ENCODE assay signal across 17 mouse cellular contexts in genomic region chr8:122435375-122435774, GRCm38 (mm10). TPM values are rescaled to one million over a fixed set of nuclear protein-coding genes. Genes with fewer than 3 reads are reported as not detected.
DNase-seq lines count a peak whose midpoint lies in the region; TF ChIP-seq lines count a peak whose summit lies in the region.
"Had no signal": no experiment of that assay in that cellular context is flagged by ENCODE, and none has a peak within 500 bp of the region (broad histone marks: within the 10 kb centered on the region; RNA-seq: fewer than 3 reads in every experiment).

No protein-coding gene starts in this region.

- H3K9ac ChIP-seq in CH12.LX (ENCODE audit: insufficient read depth, low read depth) = no peak overlapping the region
- H3K9ac ChIP-seq: heart, embryonic 12.5 days; hindbrain, embryonic 13.5 days; lung, embryonic 15.5 days had no signal

- H3K4me2 ChIP-seq in CH12.LX (ENCODE audit: insufficient read depth, low read depth, poor library complexity, severe bottlenecking) = no peak overlapping the region
- H3K4me2 ChIP-seq: heart, embryonic 12.5 days; hindbrain, embryonic 13.5 days; lung, embryonic 15.5 days had no signal

- no peak for TF ChIP-seq POLR2A in CH12.LX (IDR thresholded peaks at IDR 0.05; ENCODE audit: low read depth, low read length)
- no peak for TF ChIP-seq POLR2A in cortical plate, adult 2 months (IDR thresholded peaks at IDR 0.05; ENCODE audit: extremely low read depth, insufficient read depth, low read length)

- DNase-seq in left cerebral cortex, adult 2 months (ENCODE audit: extremely low spot score in 1 of 2, low spot score in 2 of 2) = no peak
- DNase-seq in left cerebral cortex, postnatal 10 days (ENCODE audit: extremely low spot score in 1 of 2, low spot score in 2 of 2) = no peak
- DNase-seq in A20 (ENCODE audit: low read depth, low spot score) = peak; percentile 52
- DNase-seq in CH12.LX (ENCODE audit: extremely low read depth) = no peak
- DNase-seq in retina, embryonic 14.5 days (ENCODE audit: low spot score) = no peak
- no peak for DNase-seq in right cerebral cortex, adult 18-20 months
- DNase-seq: embryo, embryonic 11 days; kidney, postnatal 4 days; midbrain, embryonic 14.5 days had no signal

- H3K27me3 ChIP-seq in CH12.LX (replicated peaks) = no peaks in the 10 kb centered on the region
- H3K27me3 ChIP-seq: heart, embryonic 12.5 days; lung, embryonic 15.5 days had no signal

- peak; percentile 44 for TF ChIP-seq CTCF in left cerebral cortex, adult 2 months (IDR thresholded peaks at IDR 0.05)
- TF ChIP-seq CTCF in CH12.LX (conservative IDR thresholded peaks at IDR 0.05 in 1 of 2, IDR thresholded peaks at IDR 0.05 in 1 of 2; ENCODE audit: low read depth in 2 of 2, low read length in 2 of 2) = peak; percentile 24 to 39; a peak in 3 of 4 replicates
- peak; percentile 24; the same call in 1 of the 2 replicates for TF ChIP-seq CTCF in cortical plate, adult 2 months (IDR thresholded peaks at IDR 0.05; ENCODE audit: extremely low read depth, insufficient read depth, low read length)

- no peak overlapping the region for H3K27ac ChIP-seq in left cerebral cortex, adult 2 months
- no peak overlapping the region for H3K27ac ChIP-seq in CH12.LX (ENCODE audit: insufficient read depth, low read depth)
- no peak overlapping the region for H3K27ac ChIP-seq in cortical plate, adult 2 months (ENCODE audit: insufficient read depth, low read length)
- H3K27ac ChIP-seq: hindbrain, embryonic 13.5 days; lung, embryonic 15.5 days had no signal

- TF ChIP-seq RAD21 in CH12.LX (IDR thresholded peaks at IDR 0.05; ENCODE audit: low read depth, low read length) = no peak; the same call in 1 of the 2 replicates

- H3K79me2 ChIP-seq in CH12.LX (replicated peaks; ENCODE audit: control insufficient read depth, extremely low read depth, insufficient read depth, poor library complexity, severe bottlenecking) = peaks cover 18% of the 10 kb centered on the region

- peaks cover 19 to 54% of the 10 kb centered on the region in 2 experiments for H3K4me1 ChIP-seq in CH12.LX (ENCODE audit: control insufficient read depth in 1 of 2, insufficient read depth in 2 of 2)
- H3K4me1 ChIP-seq in cortical plate, adult 2 months (ENCODE audit: control insufficient read depth, insufficient read depth, low read length) = no peaks in the 10 kb centered on the region

- H3K9me3 ChIP-seq in CH12.LX (replicated peaks; ENCODE audit: low read length) = peaks cover 11% of the 10 kb centered on the region
- H3K9me3 ChIP-seq: heart, embryonic 12.5 days; hindbrain, embryonic 13.5 days; lung, embryonic 15.5 days had no signal

- no peak overlapping the region for H3K4me3 ChIP-seq in left cerebral cortex, adult 2 months
- H3K4me3 ChIP-seq in CH12.LX (replicated peaks in 1 of 3; ENCODE audit: low read depth in 2 of 3, low read length in 2 of 3, poor library complexity in 1 of 3) = no peak overlapping the region
- no peak overlapping the region for H3K4me3 ChIP-seq in cortical plate, adult 2 months (ENCODE audit: insufficient read depth, low read length)
- H3K4me3 ChIP-seq: heart, embryonic 12.5 days; hindbrain, embryonic 13.5 days; lung, embryonic 15.5 days had no signal

- dilution Hi-C loops in CH12.LX (cut with MboI; ENCODE audit: extremely low pct_ligation_motif_present, extremely low pct_unique_long_range_greater_than_20kb, low sequenced_read_pairs) = no loop called here

- intact Hi-C loops in left cerebral cortex, adult 2 months (cut with DNase I) = no loop called here
- intact Hi-C loops in left cerebral cortex, postnatal 10 days (cut with DNase I) = no loop called here

- TF ChIP-seq EP300 in CH12.LX (IDR thresholded peaks at IDR 0.05; ENCODE audit: low read length) = no peak

- peaks cover 41 to 72% of the 10 kb centered on the region in 2 experiments for H3K36me3 ChIP-seq in CH12.LX (replicated peaks in 1 of 2; ENCODE audit: control insufficient read depth in 1 of 2, insufficient read depth in 1 of 2, low read length in 1 of 2)

- in situ Hi-C loops in CH12.LX (cut with MboI; ENCODE audit: low pct_ligation_motif_present, low pct_unique_long_range_greater_than_20kb, low sequenced_read_pairs) = loop anchor here (25.0 kb wide), 1 partner anchor 848 kb away; the partner anchor contains the start of genes Fbxo31 and Map1lc3b

TF ChIP-seq in CH12.LX, 34 proteins besides CTCF, POLR2A, EP300 and RAD21:
- TF ChIP-seq HCFC1 (IDR thresholded peaks at IDR 0.05; ENCODE audit: low read depth, low read length) = no peak
- TF ChIP-seq TBP (conservative IDR thresholded peaks at IDR 0.05; ENCODE audit: low read depth, low read length) = no peak
- no peak for TF ChIP-seq RCOR1 (conservative IDR thresholded peaks at IDR 0.05; ENCODE audit: low read depth, low read length)
- TF ChIP-seq USF1 (IDR thresholded peaks at IDR 0.05; ENCODE audit: low read depth, low read length) = no peak
- no peak for TF ChIP-seq ZKSCAN1 (IDR thresholded peaks at IDR 0.05; ENCODE audit: borderline replicate concordance, low read depth, low read length)
- no peak for TF ChIP-seq TCF12 (IDR thresholded peaks at IDR 0.05; ENCODE audit: low read depth, low read length)
- no peak for TF ChIP-seq NRF1 (IDR thresholded peaks at IDR 0.05; ENCODE audit: low read depth, low read length)
- TF ChIP-seq ZNF384 (IDR thresholded peaks at IDR 0.05; ENCODE audit: low read depth, low read length) = no peak

RNA-seq across cellular contexts. Expression of gene Cyba, which starts 2.6 kb away (rescaled TPM):
- total RNA-seq in left cerebral cortex, adult 2 months (2021) = 1 to 10 TPM; 6.6 to 7.1 TPM
- 1 to 10 TPM; 7.8 to 9.6 TPM for total RNA-seq in left cerebral cortex, postnatal 10 days (2021)
- total RNA-seq in CH12.LX (2012; rRNA removed) (978 and 1,119 TPM in 2 replicates), CH12.LX (2014; rRNA removed) (450 and 466 TPM in 2 replicates)
- 848 and 1,050 TPM in 2 replicates for polyA plus RNA-seq in CH12.LX (2012; ENCODE audit: insufficient read length, low read depth)
- 19.3 and 19.8 TPM in 2 replicates for polyA plus RNA-seq in cortical plate, adult 2 months (2012; rRNA removed)

RNA-seq across cellular contexts. Expression of gene Mvd, which starts 7.8 kb away (rescaled TPM):
- 10 to 100 TPM; 20.8 to 25.3 TPM for total RNA-seq in left cerebral cortex, adult 2 months (2021)
- 10 to 100 TPM; 44.8 to 50.1 TPM for total RNA-seq in left cerebral cortex, postnatal 10 days (2021)
- 42.5 and 54.0 TPM in 2 replicates for total RNA-seq in CH12.LX (2012; rRNA removed)
- 56.2 and 80.3 TPM in 2 replicates for total RNA-seq in CH12.LX (2014; rRNA removed)
- 47.3 and 50.3 TPM in 2 replicates for polyA plus RNA-seq in CH12.LX (2012; ENCODE audit: insufficient read length, low read depth)
- polyA plus RNA-seq in cortical plate, adult 2 months (2012; rRNA removed) = 36.6 and 42.7 TPM in 2 replicates

RNA-seq across cellular contexts. Expression of gene Il17c, which starts 13.6 kb away (rescaled TPM):
- total RNA-seq in left cerebral cortex, adult 2 months (2021) = not detected
- not detected for total RNA-seq in left cerebral cortex, postnatal 10 days (2021)
- total RNA-seq in CH12.LX (2012; rRNA removed) = 0.21 TPM in 1 of 2 replicates, not detected in the other
- not detected in 2 replicates for total RNA-seq in CH12.LX (2014; rRNA removed)
- polyA plus RNA-seq in CH12.LX (2012; ENCODE audit: insufficient read length, low read depth) = 0.33 TPM in 1 of 2 replicates, not detected in the other
- polyA plus RNA-seq in cortical plate, adult 2 months (2012; rRNA removed) = 0.21 and 0.36 TPM in 2 replicates
- total RNA-seq: gastrocnemius, adult 18-20 months; left cerebral cortex, postnatal 14 days; neutrophil, adult 5-6 weeks had no signal
- polyA plus RNA-seq: heart, embryonic 12.5 days; hindbrain, embryonic 13.5 days; lung, embryonic 15.5 days; midbrain, embryonic 14.5 days; urinary bladder, adult 2 months had no signal

RNA-seq across cellular contexts. Expression of gene Snai3, which starts 25.2 kb away (rescaled TPM):
- total RNA-seq in left cerebral cortex, adult 2 months (2021) = 1 to 10 TPM; 1.0 to 1.6 TPM
- total RNA-seq in left cerebral cortex, postnatal 10 days (2021) = not detected
- total RNA-seq in CH12.LX (2012; rRNA removed) = 0.47 and 1.0 TPM in 2 replicates
- 0.28 and 0.44 TPM in 2 replicates for total RNA-seq in CH12.LX (2014; rRNA removed)
- polyA plus RNA-seq in CH12.LX (2012; ENCODE audit: insufficient read length, low read depth) = 0.19 and 0.49 TPM in 2 replicates
- 0.93 and 1.2 TPM in 2 replicates for polyA plus RNA-seq in cortical plate, adult 2 months (2012; rRNA removed)
- total RNA-seq: left cerebral cortex, postnatal 14 days had no signal
- polyA plus RNA-seq: hindbrain, embryonic 13.5 days; midbrain, embryonic 14.5 days had no signal

RNA-seq across cellular contexts. Expression of gene Rnf166, which starts 40.5 kb away (rescaled TPM):
- 10 to 100 TPM; 37.6 to 37.9 TPM for total RNA-seq in left cerebral cortex, adult 2 months (2021)
- total RNA-seq in left cerebral cortex, postnatal 10 days (2021) = 10 to 100 TPM; 14.2 to 16.3 TPM
- total RNA-seq in CH12.LX (2012; rRNA removed) (8.5 and 9.1 TPM in 2 replicates), CH12.LX (2014; rRNA removed) (6.5 and 7.7 TPM in 2 replicates)
- 12.9 and 13.0 TPM in 2 replicates for polyA plus RNA-seq in CH12.LX (2012; ENCODE audit: insufficient read length, low read depth)
- polyA plus RNA-seq in cortical plate, adult 2 months (2012; rRNA removed) = 68.2 and 76.8 TPM in 2 replicates

Comparison
In these comparisons a context has a peak if more than half of its experiments do, and no peak if none do; other contexts are left out.
1. RNA of gene Cyba, which starts 2.6 kb away (total RNA-seq): 450 to 1,119 TPM in CH12.LX; 7.8 to 9.6 TPM in left cerebral cortex, postnatal 10 days and 6.6 to 7.1 TPM in left cerebral cortex, adult 2 months; every median in the first group is over 10 times any median in the second.
2. Peak in every context shown above with its lines, with median percentiles within 50 percentile points of each other: CTCF ChIP-seq.